Mouse (Mus musculus) naive thymus-derived CD4-positive, alpha-beta T cell, adult 2 months (primary cell): ENCODE results near the gene Ndufaf1.
"Not testable (repeated sequence)": the region's sequence is repeated elsewhere in the genome, so short reads cannot be mapped to it uniquely, and the experiment has no call there.

ENCODE experiments used
- DNase-seq: peaks from one replicate; pipeline ENCODE4 v3.0.0-alpha.2; 2011; ENCODE audit warnings: low read depth

The Ndufaf1 gene

GRCm38 (mm10) chr2:119662220-119663182 is at the start of gene Ndufaf1:
TSS of gene Ndufaf1 (minus strand) at chr2:119662827.
- DNase-seq = peak; percentile 77

GRCm38 (mm10) chr2:119710011-119710410 is 47.4 kb upstream of the Ndufaf1 start:
- no peak for DNase-seq

- no peak for DNase-seq
Observed at GRCm38 (mm10) chr2:119707676-119708075, 45.0 kb upstream of the Ndufaf1 start.

- DNase-seq = no peak
Observed at GRCm38 (mm10) chr2:119703171-119703570, 40.5 kb upstream of the Ndufaf1 start.

GRCm38 (mm10) chr2:119699962-119700361 is 37.3 kb upstream of the Ndufaf1 start:
- no peak for DNase-seq

- no peak for DNase-seq
Observed at GRCm38 (mm10) chr2:119698472-119698871, 35.8 kb upstream of the Ndufaf1 start.

- DNase-seq = no peak
Observed at GRCm38 (mm10) chr2:119696111-119696510, 33.5 kb upstream of the Ndufaf1 start.

- no peak for DNase-seq
Observed at GRCm38 (mm10) chr2:119694826-119695225, 32.2 kb upstream of the Ndufaf1 start.

- DNase-seq = peak; percentile 16
Observed at GRCm38 (mm10) chr2:119692003-119692701, 29.5 kb upstream of the Ndufaf1 start.

GRCm38 (mm10) chr2:119683706-119684105 is 21.1 kb upstream of the Ndufaf1 start:
- no peak for DNase-seq

- peak; percentile 58 for DNase-seq
Observed at GRCm38 (mm10) chr2:119675831-119676230, 13.2 kb upstream of the Ndufaf1 start.

GRCm38 (mm10) chr2:119675215-119675784 is 12.7 kb upstream of the Ndufaf1 start:
- DNase-seq = peak; percentile 67

- DNase-seq = peak; percentile 95
Observed at GRCm38 (mm10) chr2:119674525-119675214, 12.0 kb upstream of the Ndufaf1 start, which contains the start of gene Rtf1. TSS of gene Rtf1 (plus strand) at chr2:119675068.

- peak; percentile 78 for DNase-seq
Observed at GRCm38 (mm10) chr2:119669010-119669409, 6.4 kb upstream of the Ndufaf1 start.

- not testable (repeated sequence) for DNase-seq
Observed at GRCm38 (mm10) chr2:119665744-119666143, 3.1 kb upstream of the Ndufaf1 start.

- no peak for DNase-seq
Observed at GRCm38 (mm10) chr2:119644254-119644653, 18.4 kb downstream of the Ndufaf1 start.

GRCm38 (mm10) chr2:119641214-119641912 is 21.3 kb downstream of the Ndufaf1 start:
- no peak for DNase-seq

GRCm38 (mm10) chr2:119636781-119637180 is 25.8 kb downstream of the Ndufaf1 start:
- no peak for DNase-seq

- no peak for DNase-seq
Observed at GRCm38 (mm10) chr2:119621302-119621701, 41.3 kb downstream of the Ndufaf1 start.

- DNase-seq = not testable (repeated sequence)
Observed at GRCm38 (mm10) chr2:119619002-119619401, 43.6 kb downstream of the Ndufaf1 start.
